Mouse (Mus musculus): ENCODE results near the gene Grid1.

Gene Grid1

DNA sequence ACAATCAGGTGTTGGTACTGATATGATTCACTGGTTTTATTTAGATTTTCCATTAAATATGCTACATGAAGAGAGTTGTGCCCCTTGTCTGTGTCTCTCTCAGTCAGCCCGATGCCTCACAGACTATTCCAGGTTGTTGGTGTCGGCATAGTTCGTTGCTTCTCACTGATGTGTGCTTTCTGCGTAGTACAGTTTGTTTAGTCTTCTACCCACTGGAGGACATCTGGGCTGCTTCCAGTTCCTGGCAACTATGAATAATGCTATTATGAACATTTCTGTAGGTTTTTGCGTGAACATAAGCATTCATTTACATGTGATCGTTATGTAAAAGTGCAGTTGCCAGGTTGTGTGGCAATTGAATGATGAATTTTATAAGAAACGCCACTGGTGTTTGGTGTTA is 633.8 kb downstream of the Grid1 start:
- DNase-seq (ENCODE audit: low spot score): no peak

DNA sequence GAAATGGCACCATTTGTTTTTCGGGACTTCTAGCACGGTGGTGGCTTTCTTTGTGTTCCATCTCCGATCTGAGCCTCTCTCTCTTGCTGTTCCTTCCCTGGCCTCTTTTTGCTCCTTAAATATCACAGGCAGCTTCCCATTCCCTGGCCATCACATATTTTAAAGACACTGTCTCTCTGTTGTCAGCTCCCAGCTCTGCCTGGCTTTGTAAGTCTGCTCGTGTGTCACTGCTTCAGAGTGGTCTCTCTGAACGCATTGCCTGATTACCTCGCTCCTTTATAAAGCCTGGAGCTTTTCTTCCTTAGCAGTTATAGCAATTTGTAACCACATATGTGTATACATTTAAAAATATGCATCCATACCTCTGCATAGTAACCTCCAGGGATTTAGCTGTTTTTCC is 648.3 kb downstream of the Grid1 start:
- DNase-seq (ENCODE audit: low spot score): no peak

DNA sequence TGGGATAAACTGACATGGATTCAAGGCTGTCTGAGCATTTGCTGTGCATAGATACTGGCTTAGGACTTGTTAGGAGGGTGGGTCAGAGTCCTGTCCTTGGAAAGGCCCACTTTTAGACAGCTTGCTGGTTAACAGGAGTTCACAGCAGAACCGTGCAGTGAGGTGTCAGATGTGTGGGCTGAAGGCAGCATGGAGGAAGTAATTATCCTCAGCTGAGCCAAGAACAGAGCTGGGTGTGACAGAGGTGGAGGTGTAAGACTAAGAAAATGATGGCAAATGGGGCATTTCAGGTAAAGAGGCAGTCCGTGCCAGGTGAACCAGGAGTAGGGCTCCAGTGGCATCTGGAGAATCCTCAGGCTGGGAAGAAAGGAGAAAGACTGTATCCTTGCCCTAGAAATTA is 666.1 kb downstream of the Grid1 start:
- no peak for DNase-seq (ENCODE audit: low spot score)

DNA sequence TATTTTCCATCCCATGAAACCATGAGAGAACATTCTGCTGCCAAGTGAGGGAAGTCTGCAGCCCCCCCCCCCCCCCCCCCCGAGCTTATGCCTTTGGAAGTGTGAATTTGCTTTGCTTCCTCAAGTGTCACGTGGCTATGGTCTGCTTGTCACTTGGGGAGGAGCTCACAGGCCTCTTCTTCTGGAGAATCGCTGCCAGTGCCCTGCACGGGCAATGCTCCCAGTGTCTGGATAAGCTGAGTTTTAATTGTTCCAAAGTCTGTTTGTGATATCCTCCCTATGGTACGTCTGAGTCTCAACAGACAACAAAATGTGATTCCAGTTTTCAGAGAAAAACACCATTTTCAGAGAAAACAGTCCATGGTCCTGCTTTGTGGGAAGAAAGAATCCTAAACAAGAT is 682.4 kb downstream of the Grid1 start:
- no peak for DNase-seq (ENCODE audit: low spot score)

DNA sequence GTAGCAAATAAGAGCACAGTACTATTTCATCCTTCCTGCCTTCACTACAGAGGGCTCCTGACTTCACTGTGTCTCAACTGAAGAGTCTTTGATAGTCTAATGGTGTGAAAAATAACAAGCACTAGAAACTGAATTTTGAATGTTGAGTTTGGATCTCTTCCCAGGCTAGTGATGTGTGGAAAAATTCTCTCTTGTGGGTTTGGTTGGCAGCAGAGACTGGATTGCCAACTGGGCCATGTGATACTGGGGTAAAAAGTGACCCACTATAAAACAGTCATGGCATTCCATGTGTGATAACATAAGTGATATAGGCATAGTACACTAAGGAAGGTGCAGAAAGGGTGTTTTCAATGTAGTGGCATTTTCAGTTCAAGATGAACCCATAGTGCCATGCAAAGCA is 699.5 kb downstream of the Grid1 start:
- DNase-seq (ENCODE audit: low spot score): no peak

DNA sequence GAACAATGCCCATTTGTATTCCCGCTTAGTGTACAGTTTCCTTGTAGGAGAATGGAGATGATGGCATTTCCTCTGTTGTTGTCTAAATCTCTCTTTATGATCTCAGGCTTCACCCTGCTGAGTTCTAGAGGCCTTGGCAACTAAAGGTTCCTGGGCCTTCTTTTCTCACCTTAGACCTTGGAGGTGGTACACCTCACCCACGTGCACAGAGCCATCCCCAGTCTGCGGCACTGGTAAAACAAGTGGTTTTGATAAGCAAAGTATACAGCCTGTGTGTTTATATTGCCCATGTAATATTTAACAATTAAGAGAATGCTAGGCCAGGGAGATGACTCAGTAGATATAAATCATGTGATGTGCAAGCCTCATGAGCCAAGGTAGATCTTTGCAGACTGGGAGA is 718.9 kb downstream of the Grid1 start:
- no peak for DNase-seq (ENCODE audit: low spot score)

DNA sequence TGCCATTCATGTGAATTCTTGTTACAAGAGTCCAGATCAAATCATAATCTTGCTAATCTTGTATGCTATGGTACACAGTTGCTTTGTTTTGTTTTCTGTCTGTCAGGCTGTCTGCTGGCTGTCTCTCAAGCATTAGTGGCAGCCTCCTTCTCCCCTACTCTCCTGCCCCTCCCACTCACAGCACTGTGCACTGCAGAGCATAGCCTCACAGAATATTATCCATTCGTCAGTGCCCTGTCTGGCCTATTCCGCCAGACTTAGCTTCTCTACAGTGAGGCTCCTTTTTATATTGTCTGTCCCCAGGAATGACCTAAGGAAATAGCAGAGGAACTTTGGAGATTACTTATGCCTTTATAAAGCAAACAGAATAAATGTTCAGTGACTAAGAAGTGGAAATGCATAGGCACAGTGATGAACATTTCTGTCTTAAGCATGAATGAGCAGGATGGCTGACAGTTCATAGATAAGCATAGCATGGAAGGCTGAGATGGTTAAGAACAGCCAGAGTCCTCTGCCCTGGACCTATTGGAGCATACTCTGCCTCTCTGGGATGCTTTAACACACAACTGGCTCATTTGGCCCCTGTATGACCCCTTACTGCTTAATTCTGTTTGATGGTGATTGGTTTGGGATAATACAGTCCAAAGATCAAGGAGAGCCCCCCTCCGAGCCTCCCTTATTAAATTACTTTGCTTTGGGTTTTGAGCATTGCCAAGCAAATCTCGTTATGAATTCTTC is 721.5 kb downstream of the Grid1 start:
- no peak for DNase-seq (ENCODE audit: low spot score)

DNA sequence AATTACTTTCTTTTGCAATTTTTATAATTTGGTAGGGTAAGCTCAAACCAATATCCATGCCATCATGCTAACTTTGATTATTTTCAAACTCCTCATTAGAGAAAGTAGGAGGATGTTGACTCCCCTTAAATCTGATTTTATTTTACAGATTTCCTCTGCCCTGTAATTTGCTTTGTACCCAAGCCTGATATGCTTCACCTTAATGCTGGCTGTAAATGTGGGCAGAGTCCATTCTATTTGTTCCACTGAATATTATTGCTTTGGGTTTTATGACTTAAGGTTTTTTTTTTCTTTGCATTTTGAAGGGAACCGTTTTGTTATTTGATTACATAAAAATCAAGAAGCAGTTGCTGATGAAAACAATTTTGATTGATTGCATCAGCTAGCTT is 722.1 kb downstream of the Grid1 start:
- no peak for DNase-seq (ENCODE audit: low spot score)

DNA sequence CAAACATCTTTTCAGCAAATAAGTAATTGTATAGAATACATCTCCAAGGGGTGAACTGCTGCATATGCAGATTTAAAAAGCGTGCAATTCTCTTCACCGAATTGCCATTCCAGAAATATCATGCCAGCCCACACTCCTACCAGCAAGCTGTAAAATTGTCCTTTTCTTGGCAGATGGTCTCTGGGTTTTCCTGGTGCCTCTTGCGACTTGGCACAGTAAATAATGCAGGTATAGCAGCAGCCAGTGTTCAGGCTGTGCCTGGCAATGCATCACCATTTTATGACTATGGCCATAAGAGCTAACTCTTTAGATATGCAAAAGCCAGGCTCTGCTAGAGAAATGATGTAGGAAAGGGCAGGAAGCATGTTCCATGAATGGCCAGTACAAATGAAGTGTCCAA is 734.4 kb downstream of the Grid1 start:
- DNase-seq (ENCODE audit: low spot score): no peak

DNA sequence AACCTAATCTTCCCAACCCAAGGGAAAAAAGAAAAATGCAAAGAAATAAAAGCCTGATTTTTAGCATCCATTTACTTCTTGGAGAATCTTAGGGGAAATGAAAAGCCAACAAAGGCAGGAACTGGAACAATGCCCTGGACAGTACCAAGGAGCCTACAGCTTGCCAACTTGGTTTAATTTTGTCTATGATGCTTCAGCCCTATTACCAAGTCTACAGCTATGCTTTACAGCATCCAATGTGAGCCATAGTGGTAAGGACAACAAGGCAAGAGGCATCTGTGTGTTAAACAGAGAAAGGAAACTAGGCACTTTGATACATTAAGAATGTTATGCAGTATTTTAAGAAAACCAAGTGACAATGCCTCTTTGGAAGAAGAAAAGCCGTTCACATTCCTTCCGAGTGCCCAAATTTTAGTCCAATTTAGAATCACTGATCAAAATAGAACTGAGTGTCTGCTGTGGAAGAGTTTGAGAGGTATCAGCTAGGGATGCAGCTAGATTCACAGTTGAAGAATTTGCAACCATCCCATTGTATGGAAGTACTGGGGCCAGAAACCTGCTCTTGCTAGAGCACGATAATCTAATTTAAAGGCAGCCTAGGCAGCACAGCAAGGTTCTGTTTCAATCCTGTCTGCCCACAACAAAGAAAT is 741.5 kb downstream of the Grid1 start:
- no peak for DNase-seq (ENCODE audit: low spot score)

DNA sequence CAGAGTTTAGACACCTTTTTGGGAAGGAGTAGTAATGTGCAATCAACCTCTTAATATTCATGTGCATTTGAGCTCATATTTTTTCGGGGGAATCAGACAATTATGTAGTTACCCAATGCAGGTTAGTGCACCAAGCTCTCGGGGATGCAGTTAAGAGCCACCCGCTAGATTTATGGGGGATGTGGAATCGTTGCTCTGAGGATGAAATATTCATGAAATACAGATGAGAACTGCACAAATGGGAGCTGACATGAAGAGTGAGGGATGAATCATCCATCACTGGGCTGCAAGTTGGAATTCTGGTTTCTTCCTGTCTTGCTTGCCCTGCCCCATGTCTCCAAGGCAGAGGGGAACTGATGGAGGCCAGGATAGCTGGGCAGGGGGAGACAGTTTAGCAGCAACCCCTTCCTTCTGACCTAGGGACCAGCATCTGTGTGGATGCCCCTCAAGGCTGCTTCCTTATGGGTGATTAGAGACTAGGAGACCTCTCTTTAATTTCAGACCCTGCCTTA is 753.1 kb downstream of the Grid1 start:
- no peak for DNase-seq (ENCODE audit: low spot score)

DNA sequence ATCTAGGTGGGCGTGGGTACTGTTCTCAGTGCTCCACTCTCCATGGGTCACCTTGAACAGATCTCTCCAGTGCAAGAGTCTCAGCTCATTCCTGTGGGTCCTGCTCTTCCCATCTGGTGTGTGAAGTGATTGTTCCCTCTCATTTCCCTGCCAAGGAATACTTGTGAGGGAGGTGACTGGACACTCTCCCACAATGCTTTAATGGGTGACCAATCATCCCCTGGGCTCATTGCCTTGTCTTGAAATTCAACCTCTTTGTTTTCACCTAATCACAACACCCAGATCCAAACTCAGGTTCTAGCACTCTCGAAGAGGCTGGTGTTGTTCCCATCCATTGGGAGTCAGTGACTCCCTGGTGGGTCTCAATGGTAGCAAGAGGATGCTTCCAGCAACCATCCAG is 754.6 kb downstream of the Grid1 start:
- DNase-seq (ENCODE audit: low spot score): no peak

DNA sequence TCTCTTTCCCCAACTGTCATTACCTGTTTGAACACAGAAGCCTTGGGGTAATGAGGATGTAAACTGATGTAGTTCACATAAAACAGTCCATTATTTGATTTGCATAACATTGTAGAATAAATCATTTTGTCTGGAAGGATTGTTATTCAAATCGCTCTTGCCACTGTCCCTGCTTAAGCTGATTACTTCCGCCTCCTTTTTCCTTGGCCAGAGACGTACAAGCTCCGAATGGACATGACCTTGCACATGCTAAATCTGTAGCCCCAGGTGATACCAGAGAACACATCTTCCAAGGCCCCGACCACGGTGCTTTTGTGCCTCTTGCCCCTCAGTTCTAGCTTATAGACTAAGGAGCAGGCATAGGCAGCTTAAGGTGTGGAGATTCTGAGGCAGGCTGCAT is 755.4 kb downstream of the Grid1 start:
- DNase-seq (ENCODE audit: low spot score): no peak

DNA sequence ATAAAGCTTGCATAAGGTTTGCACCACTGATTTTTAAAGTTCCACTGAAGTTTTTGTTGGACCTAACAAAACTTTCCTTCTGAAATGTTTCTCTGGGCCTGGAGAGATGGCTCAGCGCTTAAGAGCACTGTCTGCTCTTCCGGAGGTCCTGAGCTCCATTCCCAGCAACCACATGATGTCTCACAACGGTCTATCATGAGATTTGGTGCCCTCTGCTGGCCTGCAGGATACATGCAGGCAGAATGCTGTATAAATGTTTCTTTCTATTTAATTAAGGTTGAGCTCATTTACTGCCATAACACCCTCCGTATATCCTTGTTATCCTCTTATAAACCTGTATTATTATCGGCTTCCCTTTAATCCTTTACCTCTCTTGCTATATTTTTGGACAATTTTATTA is 805.8 kb downstream of the Grid1 start:
- no peak for DNase-seq (ENCODE audit: low spot score)

Data from T-cell, adult 2 months (primary cell).